Comparison of ENCODE assay signal across 11 mouse cellular contexts in genomic region chr15:101147910-101148273, GRCm38 (mm10). TPM values are rescaled to one million over a fixed set of nuclear protein-coding genes. Genes with fewer than 3 reads are reported as not detected.
A peak's percentile ranks its signal among the peaks of the same experiment; 100 is the strongest.
DNase-seq lines count a peak whose midpoint lies in the region; ATAC-seq and TF ChIP-seq lines count a peak whose summit lies in the region.
"Had no signal": no experiment of that assay in that cellular context is flagged by ENCODE, and none has a peak within 500 bp of the region (broad histone marks: within the 10 kb centered on the region; RNA-seq: fewer than 3 reads in every experiment).

No protein-coding gene starts in this region.

- H3K27ac ChIP-seq in forebrain, embryonic 12.5 days: 0 out of 2 replicates have a peak overlapping the region, but pooled peaks have one; percentile 19
- H3K27ac ChIP-seq in forebrain, embryonic 16.5 days (ENCODE audit: low read length): no peak overlapping the region
- H3K27ac ChIP-seq in spleen, adult 2 months (ENCODE audit: insufficient read depth, low read length): peak overlapping the region; percentile 76; the same call in 1 of the 2 replicates
- no peak overlapping the region for H3K27ac ChIP-seq in hindbrain, embryonic 14.5 days
- H3K27ac ChIP-seq: macrophage; neural tube, embryonic 12.5 days had no signal

- H3K36me3 ChIP-seq in forebrain, embryonic 12.5 days (replicated peaks): no peaks in the 10 kb centered on the region
- no peaks in the 10 kb centered on the region for H3K36me3 ChIP-seq in forebrain, embryonic 16.5 days (ENCODE audit: control insufficient read depth, insufficient read depth)
- no peaks in the 10 kb centered on the region for H3K36me3 ChIP-seq in spleen, adult 2 months (ENCODE audit: control insufficient read depth, insufficient read depth, low read length)
- no peaks in the 10 kb centered on the region for H3K36me3 ChIP-seq in hindbrain, embryonic 14.5 days (replicated peaks; ENCODE audit: control insufficient read depth, insufficient read depth)
- H3K36me3 ChIP-seq: neural tube, embryonic 12.5 days had no signal

- WGBS in forebrain, embryonic 12.5 days: 72% methylated on average over 6 of the region's 6 CpGs
- WGBS in forebrain, embryonic 16.5 days: 56% methylated on average over 6 of the region's 6 CpGs
- WGBS in spleen, adult 2 months: 14% methylated on average over 6 of the region's 6 CpGs
- 64% methylated on average over 6 of the region's 6 CpGs for WGBS in hindbrain, embryonic 14.5 days

- no peaks in the 10 kb centered on the region; the same call in 1 of the 2 replicates for H3K27me3 ChIP-seq in forebrain, embryonic 12.5 days
- no peaks in the 10 kb centered on the region for H3K27me3 ChIP-seq in forebrain, embryonic 16.5 days (replicated peaks; ENCODE audit: control insufficient read depth, insufficient read depth, low read length)
- no peaks in the 10 kb centered on the region for H3K27me3 ChIP-seq in spleen, adult 2 months (ENCODE audit: control insufficient read depth, insufficient read depth, low read length)
- H3K27me3 ChIP-seq in hindbrain, embryonic 14.5 days (ENCODE audit: control insufficient read depth, insufficient read depth, low read length): no peaks in the 10 kb centered on the region

- TF ChIP-seq CTCF in spleen, adult 2 months (IDR thresholded peaks at IDR 0.05; ENCODE audit: extremely low read depth, insufficient read depth, insufficient read length, insufficient replicate concordance): no peak

- ATAC-seq in forebrain, embryonic 12.5 days (ENCODE audit: low FRiP score): no peak
- ATAC-seq in forebrain, embryonic 16.5 days: no peak
- ATAC-seq in CD4-positive, CD25-positive, alpha-beta regulatory T cell, adult 4 months: no peak
- no peak for ATAC-seq in hindbrain, embryonic 14.5 days (ENCODE audit: low FRiP score)

- H3K9ac ChIP-seq in forebrain, embryonic 12.5 days: no peak overlapping the region
- no peak overlapping the region for H3K9ac ChIP-seq in forebrain, embryonic 16.5 days (replicated peaks; ENCODE audit: low read depth, low read length)
- no peak overlapping the region for H3K9ac ChIP-seq in hindbrain, embryonic 14.5 days
- H3K9ac ChIP-seq: neural tube, embryonic 12.5 days had no signal

- H3K9me3 ChIP-seq in forebrain, embryonic 12.5 days: no peaks in the 10 kb centered on the region
- no peaks in the 10 kb centered on the region for H3K9me3 ChIP-seq in forebrain, embryonic 16.5 days (ENCODE audit: control insufficient read depth, low read length)
- H3K9me3 ChIP-seq in hindbrain, embryonic 14.5 days (ENCODE audit: control insufficient read depth, low read length): no peaks in the 10 kb centered on the region
- H3K9me3 ChIP-seq: neural tube, embryonic 12.5 days had no signal

- no peak overlapping the region for H3K4me2 ChIP-seq in forebrain, embryonic 12.5 days
- no peak overlapping the region for H3K4me2 ChIP-seq in forebrain, embryonic 16.5 days (ENCODE audit: low read length)
- no peak overlapping the region for H3K4me2 ChIP-seq in hindbrain, embryonic 14.5 days (replicated peaks)
- H3K4me2 ChIP-seq: neural tube, embryonic 12.5 days had no signal

- no peak overlapping the region for H3K4me3 ChIP-seq in forebrain, embryonic 12.5 days (replicated peaks)
- no peak overlapping the region for H3K4me3 ChIP-seq in forebrain, embryonic 16.5 days (replicated peaks; ENCODE audit: low read length)
- H3K4me3 ChIP-seq in spleen, adult 2 months (ENCODE audit: extremely low read depth, insufficient read depth, insufficient read length): no peak overlapping the region
- no peak overlapping the region for H3K4me3 ChIP-seq in hindbrain, embryonic 14.5 days (replicated peaks; ENCODE audit: low read length)
- H3K4me3 ChIP-seq: neural tube, embryonic 12.5 days had no signal

- DNase-seq in spleen, adult 2 months (ENCODE audit: low read depth in 1 of 2, low spot score in 2 of 2): no peak
- no peak for DNase-seq in spleen, postnatal 36 days (ENCODE audit: low spot score in 2 of 2)
- DNase-seq in lung, adult 18-20 months: peak; percentile 78 to 83
- DNase-seq in yolk sac, embryonic 10.5 days (ENCODE audit: low spot score): peak; percentile 74
- DNase-seq in hindbrain, embryonic 14.5 days (ENCODE audit: low spot score): no peak
- DNase-seq: cerebellum, postnatal 10 days had no signal

- peaks cover 37% of the 10 kb centered on the region for H3K4me1 ChIP-seq in forebrain, embryonic 12.5 days
- peaks cover 13% of the 10 kb centered on the region; the same call in 1 of the 2 replicates for H3K4me1 ChIP-seq in forebrain, embryonic 16.5 days (replicated peaks; ENCODE audit: control insufficient read depth, insufficient read depth, low read length)
- H3K4me1 ChIP-seq in spleen, adult 2 months (ENCODE audit: control insufficient read depth, insufficient read depth, insufficient read length): peaks cover 22% of the 10 kb centered on the region
- peaks cover 14% of the 10 kb centered on the region for H3K4me1 ChIP-seq in hindbrain, embryonic 14.5 days (replicated peaks; ENCODE audit: control insufficient read depth, insufficient read depth, low read length)

- no peak for TF ChIP-seq POLR2A in spleen, adult 2 months (IDR thresholded peaks at IDR 0.05; ENCODE audit: low read depth, low read length)

RNA-seq across cellular contexts. Expression of gene Acvrl1, which starts 19.6 kb away (rescaled TPM):
- 6.4 and 6.5 TPM in 2 replicates for polyA plus RNA-seq in forebrain, embryonic 12.5 days (2016; fragmentation: Nextera tagmentation; extraction: Ambion mirVana)
- polyA plus RNA-seq in forebrain, embryonic 16.5 days (2015; fragmentation: Nextera tagmentation; extraction: Ambion mirVana): 8.0 and 8.4 TPM in 2 replicates
- polyA plus RNA-seq in spleen, adult 2 months (2012; rRNA removed): 27.8 and 28.9 TPM in 2 replicates
- polyA plus RNA-seq in CD4-positive, CD25-positive, alpha-beta regulatory T cell, adult 4 months (2017; shearing (Covaris generic)): 1 to 10 TPM; 3.8 to 5.2 TPM
- 5.7 and 6.2 TPM in 2 replicates for polyA plus RNA-seq in hindbrain, embryonic 14.5 days (2014; fragmentation: Nextera tagmentation; extraction: Ambion mirVana)

RNA-seq across cellular contexts. Expression of gene Acvr1b, which starts 26.0 kb away (rescaled TPM):
- 14.5 and 18.4 TPM in 2 replicates for polyA plus RNA-seq in forebrain, embryonic 12.5 days (2016; fragmentation: Nextera tagmentation; extraction: Ambion mirVana)
- 26.0 and 27.4 TPM in 2 replicates for polyA plus RNA-seq in forebrain, embryonic 16.5 days (2015; fragmentation: Nextera tagmentation; extraction: Ambion mirVana)
- polyA plus RNA-seq in spleen, adult 2 months (2012; rRNA removed): 17.9 and 20.2 TPM in 2 replicates
- polyA plus RNA-seq in CD4-positive, CD25-positive, alpha-beta regulatory T cell, adult 4 months (2017; shearing (Covaris generic)): 1 to 10 TPM; 4.0 to 5.4 TPM
- 30.0 and 35.7 TPM in 2 replicates for polyA plus RNA-seq in hindbrain, embryonic 14.5 days (2014; fragmentation: Nextera tagmentation; extraction: Ambion mirVana)

RNA-seq across cellular contexts. Expression of gene Ankrd33, which starts 32.3 kb away (rescaled TPM):
- polyA plus RNA-seq in forebrain, embryonic 12.5 days (2016; fragmentation: Nextera tagmentation; extraction: Ambion mirVana): not detected in 2 replicates
- not detected in 2 replicates for polyA plus RNA-seq in forebrain, embryonic 16.5 days (2015; fragmentation: Nextera tagmentation; extraction: Ambion mirVana)
- polyA plus RNA-seq in spleen, adult 2 months (2012; rRNA removed): not detected in 2 replicates
- not detected for polyA plus RNA-seq in CD4-positive, CD25-positive, alpha-beta regulatory T cell, adult 4 months (2017; shearing (Covaris generic))
- not detected in 2 replicates for polyA plus RNA-seq in hindbrain, embryonic 14.5 days (2014; fragmentation: Nextera tagmentation; extraction: Ambion mirVana)
- polyA plus RNA-seq: macrophage; neural tube, embryonic 12.5 days had no signal

Comparison
In these comparisons a context has a peak if more than half of its experiments do, and no peak if none do; other contexts are left out.
1. H3K27ac ChIP-seq: peak in forebrain, embryonic 12.5 days (single experiment) and spleen, adult 2 months (single experiment); none in forebrain, embryonic 16.5 days (single experiment) and hindbrain, embryonic 14.5 days (single experiment).
2. DNase-seq: peak in lung, adult 18-20 months (2 of 2) and yolk sac, embryonic 10.5 days (single experiment); none in spleen, adult 2 months (0 of 2), spleen, postnatal 36 days (0 of 2) and hindbrain, embryonic 14.5 days (single experiment).